Mouse (Mus musculus) mesoderm, embryonic 11.5 days (tissue): Measurements from ENCODE around the gene Map3k6.

ENCODE experiments used
- DNase-seq: peaks from one replicate; pipeline ENCODE4 v3.0.0-alpha.2; 2012; ENCODE audit warnings: low read depth, low spot score

The Map3k6 gene

DNA sequence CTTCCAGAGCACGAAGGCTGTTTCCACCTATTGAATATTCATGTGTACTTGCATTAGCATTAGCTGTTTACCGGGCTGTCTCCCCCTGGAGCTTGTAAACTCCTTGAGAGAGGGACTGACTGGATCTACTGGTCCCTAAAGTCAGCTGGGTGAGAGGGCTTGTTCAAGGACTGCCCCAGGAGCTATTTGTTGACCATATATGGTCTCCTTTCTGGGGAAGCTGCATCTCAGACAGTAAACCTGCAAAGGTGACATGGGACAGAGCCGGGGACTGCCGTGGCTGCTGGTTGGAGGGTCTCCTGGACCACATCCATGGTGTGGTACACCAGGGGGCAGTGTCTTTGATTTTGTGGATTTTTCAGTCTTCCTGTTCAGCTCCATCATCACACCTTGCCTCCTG lies 42.0 kb downstream of the Map3k6 start:
- no peak for DNase-seq

- DNase-seq, result no peak
Measured at GRCm38 (mm10) chr4:133285299-133285698, 44.7 kb downstream of the Map3k6 start.

DNA sequence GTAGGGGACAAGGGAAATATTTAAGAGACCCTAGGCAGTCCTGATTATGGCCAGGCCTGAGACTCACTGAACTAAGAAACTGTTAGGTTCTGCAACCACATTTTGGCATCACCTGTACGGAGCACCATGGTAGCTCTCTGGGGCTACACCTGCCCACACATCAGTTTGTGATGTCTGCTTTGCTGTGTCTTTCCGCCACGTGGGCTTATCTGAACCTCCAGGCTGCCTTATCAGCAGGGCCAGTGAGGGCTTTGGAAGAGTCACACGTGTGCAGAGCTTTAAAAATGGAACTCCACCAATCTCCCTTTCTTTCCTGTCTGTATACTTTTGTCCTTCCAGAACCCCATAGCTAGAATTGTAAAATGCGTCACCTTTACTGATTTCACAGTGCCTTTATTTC lies 45.3 kb downstream of the Map3k6 start:
- DNase-seq, result no peak

- no peak for DNase-seq
Measured at GRCm38 (mm10) chr4:133286476-133287077, 46.0 kb downstream of the Map3k6 start.

GRCm38 (mm10) chr4:133291255-133291654 lies 50.6 kb downstream of the Map3k6 start:
- no peak for DNase-seq

- peak; percentile 37 for DNase-seq
Measured at GRCm38 (mm10) chr4:133292405-133292804, 51.8 kb downstream of the Map3k6 start.

- DNase-seq, result peak; percentile 66
Measured at GRCm38 (mm10) chr4:133292901-133293843, 52.6 kb downstream of the Map3k6 start.

DNA sequence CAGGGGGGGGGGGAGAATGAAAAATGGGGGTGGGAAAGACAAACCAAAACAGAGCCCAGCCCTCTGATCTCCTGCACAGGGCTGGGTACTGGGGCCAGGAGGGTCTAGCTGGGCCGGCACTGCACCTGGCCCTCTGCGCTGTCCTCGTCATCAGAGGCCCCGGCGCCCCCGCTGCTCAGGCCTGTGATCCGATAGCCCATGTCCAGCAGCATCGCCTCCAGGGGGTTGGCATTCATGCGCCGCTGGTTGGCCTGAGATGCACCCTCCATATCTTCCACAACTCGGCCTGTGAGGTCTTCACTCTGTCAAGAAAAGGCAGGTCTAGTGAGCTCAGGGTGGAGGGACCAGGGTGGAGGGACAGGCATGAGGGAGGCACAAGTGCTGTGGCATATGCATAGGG lies 53.5 kb downstream of the Map3k6 start:
- no peak for DNase-seq

DNA sequence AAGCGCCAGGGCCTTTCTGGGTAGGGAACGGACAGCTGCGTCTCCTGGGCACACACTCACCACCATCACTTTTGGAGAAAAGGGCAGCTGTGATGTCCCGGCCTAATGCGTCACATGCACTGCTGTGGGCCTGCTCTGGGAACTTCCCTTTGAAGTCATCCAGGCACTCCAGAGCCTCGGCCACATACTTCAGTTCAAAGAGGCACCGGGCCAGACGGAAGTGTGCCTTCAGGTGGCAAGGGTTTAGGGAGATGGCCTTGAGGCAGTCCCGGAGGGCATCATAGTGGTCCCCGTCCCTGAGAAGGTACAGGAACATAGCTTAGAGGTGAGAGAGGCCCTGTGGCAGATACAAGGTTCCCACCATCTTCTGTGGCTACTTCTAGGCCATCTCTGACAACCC lies 56.7 kb downstream of the Map3k6 start:
- no peak for DNase-seq

DNA sequence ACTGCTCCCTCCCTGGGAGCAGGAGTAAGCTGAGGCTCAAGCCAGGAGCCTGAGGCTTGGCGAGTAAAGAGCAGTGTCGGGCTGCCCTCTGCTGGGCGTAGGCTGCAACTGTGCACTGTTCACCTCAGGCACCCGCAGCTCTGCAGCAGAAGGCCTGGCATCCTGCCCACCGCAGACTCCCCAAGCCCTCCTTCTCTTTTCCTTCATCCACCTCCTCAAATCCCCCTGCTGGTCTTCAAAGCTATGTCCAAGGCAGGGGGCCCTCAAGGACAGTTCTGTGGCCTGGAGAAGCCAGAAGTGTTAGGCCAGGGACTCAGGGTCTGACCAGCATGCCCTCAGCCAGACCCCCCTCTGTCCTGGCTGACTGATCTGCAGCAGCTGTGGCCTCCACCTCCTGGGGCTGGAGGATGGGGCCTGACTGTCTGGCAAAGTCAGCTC lies 57.2 kb downstream of the Map3k6 start:
- DNase-seq, result peak; percentile 82

- DNase-seq, result peak; percentile 24
Measured at GRCm38 (mm10) chr4:133298516-133299365, 58.1 kb downstream of the Map3k6 start.

- DNase-seq, result no peak
Measured at GRCm38 (mm10) chr4:133299701-133300100, 59.1 kb downstream of the Map3k6 start.

GRCm38 (mm10) chr4:133300421-133300820 lies 59.8 kb downstream of the Map3k6 start:
- no peak for DNase-seq

DNA sequence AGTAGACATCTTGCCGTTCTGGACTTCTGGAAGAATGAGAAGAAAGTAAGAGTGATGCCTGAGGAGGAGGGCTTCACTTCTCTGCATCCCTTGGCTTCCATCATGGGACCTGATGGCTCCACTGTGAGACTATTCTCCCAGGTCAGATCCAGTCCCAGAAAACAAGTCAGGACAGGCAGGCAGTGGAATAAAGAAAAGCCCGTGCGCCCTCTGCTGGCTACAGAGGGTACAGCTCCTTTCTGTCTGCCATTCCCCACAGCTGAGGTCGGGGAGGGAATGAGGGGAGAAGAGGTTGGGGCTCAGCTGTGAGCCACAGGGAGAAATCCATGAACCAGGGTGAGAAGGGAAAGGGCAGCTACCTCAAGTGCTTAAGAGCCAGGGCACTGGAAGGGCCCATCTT lies 61.2 kb downstream of the Map3k6 start:
- peak; percentile 75 for DNase-seq
